23 mouse cellular contexts compared by ENCODE assay signal in the genomic region with DNA sequence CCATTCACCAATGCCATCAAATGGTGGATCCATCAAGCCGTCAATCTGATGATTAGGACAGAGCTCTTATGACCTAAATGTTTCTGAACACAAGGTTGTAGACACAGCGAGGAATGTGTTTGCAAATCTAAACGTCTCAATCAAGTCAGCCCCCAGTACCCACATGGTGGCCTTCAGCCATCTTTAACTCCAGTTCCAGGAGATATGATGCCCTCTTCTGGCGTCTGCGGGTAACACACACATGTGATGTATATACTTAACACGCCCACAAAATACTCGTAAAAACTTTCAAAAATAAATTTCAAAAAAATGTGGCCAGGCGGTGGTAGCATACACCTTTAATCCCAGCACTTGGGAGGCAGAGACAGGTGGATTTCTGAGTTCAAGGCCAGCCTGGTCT.
"Had no signal": no experiment of that assay in that cellular context is flagged by ENCODE, and none has a peak within 500 bp of the region (broad histone marks: within the 10 kb centered on the region; RNA-seq: fewer than 3 reads in every experiment).

No protein-coding gene starts in this region.

- H3K27ac ChIP-seq: limb, embryonic 10.5 days; limb, embryonic 13.5 days; liver, embryonic 12.5 days; liver, embryonic 15.5 days; lung, embryonic 15.5 days; midbrain, embryonic 10.5 days; midbrain, embryonic 13.5 days; neural tube, embryonic 12.5 days; neural tube, embryonic 15.5 days; stomach, embryonic 15.5 days had no signal

- H3K9me3 ChIP-seq: limb, embryonic 10.5 days; liver, embryonic 12.5 days; liver, embryonic 15.5 days; lung, embryonic 15.5 days; midbrain, embryonic 13.5 days; neural tube, embryonic 15.5 days; stomach, embryonic 15.5 days had no signal

- H3K4me2 ChIP-seq: limb, embryonic 13.5 days; liver, embryonic 12.5 days; liver, embryonic 15.5 days; lung, embryonic 15.5 days; midbrain, embryonic 13.5 days; neural tube, embryonic 12.5 days; neural tube, embryonic 15.5 days; stomach, embryonic 15.5 days had no signal

- H3K4me3 ChIP-seq: limb, embryonic 10.5 days; limb, embryonic 13.5 days; liver, embryonic 12.5 days; liver, embryonic 15.5 days; lung, embryonic 15.5 days; megakaryocyte, embryonic 14.5 days; midbrain, embryonic 10.5 days; midbrain, embryonic 13.5 days; neural tube, embryonic 12.5 days; neural tube, embryonic 15.5 days; stomach, embryonic 15.5 days had no signal

- H3K4me1 ChIP-seq: limb, embryonic 10.5 days; limb, embryonic 13.5 days; liver, embryonic 12.5 days; liver, embryonic 15.5 days; lung, embryonic 15.5 days; megakaryocyte, embryonic 14.5 days; midbrain, embryonic 10.5 days; midbrain, embryonic 13.5 days; neural tube, embryonic 12.5 days; neural tube, embryonic 15.5 days; stomach, embryonic 15.5 days had no signal

- H3K27me3 ChIP-seq: limb, embryonic 13.5 days; liver, embryonic 12.5 days; liver, embryonic 15.5 days; lung, embryonic 15.5 days; midbrain, embryonic 13.5 days; neural tube, embryonic 12.5 days; neural tube, embryonic 15.5 days; stomach, embryonic 15.5 days had no signal

- H3K9ac ChIP-seq: limb, embryonic 13.5 days; liver, embryonic 12.5 days; liver, embryonic 15.5 days; lung, embryonic 15.5 days; midbrain, embryonic 13.5 days; neural tube, embryonic 12.5 days; neural tube, embryonic 15.5 days; stomach, embryonic 15.5 days had no signal

- DNase-seq: kidney, adult 9 months; kidney, postnatal 10 days; kidney, postnatal 36 days; layer of hippocampus, adult 9-11 months; liver; lung, adult 18-20 months; lung, postnatal 10 days; lung, postnatal 36 days; right cerebral cortex, adult 18-20 months; right cerebral cortex, postnatal 14 days; spleen, adult 18-20 months; thymus, postnatal 25 days had no signal

- ATAC-seq: liver, embryonic 12.5 days; midbrain, embryonic 13.5 days had no signal
